Mouse (Mus musculus) gastrocnemius, postnatal 25 days (tissue): Measurements from ENCODE around the gene Satl1. TPM values are rescaled to one million over a fixed set of nuclear protein-coding genes. Genes with fewer than 3 reads are reported as not detected.
"Not testable (repeated sequence)": the region's sequence is repeated elsewhere in the genome, so short reads cannot be mapped to it uniquely, and the experiment has no call there.

Experiments used
- DNase-seq: peaks from one replicate; pipeline ENCODE4 v3.0.0; 2022
- long read RNA-seq, 2 experiments: library from polyadenylated mRNA; stranded (forward); transcript quantifications; one replicate each; pipeline ENCODE4 v2.0.0; 2021
- total RNA-seq, 2 experiments: library from RNA; stranded (reverse); gene quantifications; 1 replicate in 1 of 2; 2 replicates in 1 of 2; pipeline ENCODE4 v1.2.3; 2021

Gene Satl1
- not detected for total RNA-seq
- long read RNA-seq, experiment 1, partial matches to known transcripts, result 1 of 1 reads
- long read RNA-seq, experiment 1, other reads (novel, unspliced or antisense), result 0 of 1 reads
- long read RNA-seq, experiment 2, result 0 reads

DNA sequence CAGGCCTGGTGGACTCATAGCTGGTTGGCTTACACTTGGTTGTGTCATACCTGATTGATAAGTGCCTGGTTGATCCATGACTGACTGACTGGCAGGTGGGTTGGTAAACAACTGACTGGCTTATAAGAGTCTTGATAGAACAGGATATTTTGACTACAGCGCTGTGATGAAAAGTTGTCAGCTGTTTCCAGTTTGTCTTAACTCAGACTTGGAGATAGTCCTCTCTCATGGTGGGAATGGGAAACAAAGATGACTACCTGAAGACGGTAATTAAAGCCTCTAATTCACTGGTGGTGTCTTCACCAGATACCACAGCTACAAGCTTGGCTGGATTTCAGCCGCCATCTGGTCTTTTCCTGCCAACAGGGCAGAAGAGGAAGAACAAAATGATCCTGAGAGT is at the start of gene Satl1:
Gene Satl1 (minus strand): TSS at position 101 of the 400 bp plus-strand sequence.
- no peak for DNase-seq

DNA sequence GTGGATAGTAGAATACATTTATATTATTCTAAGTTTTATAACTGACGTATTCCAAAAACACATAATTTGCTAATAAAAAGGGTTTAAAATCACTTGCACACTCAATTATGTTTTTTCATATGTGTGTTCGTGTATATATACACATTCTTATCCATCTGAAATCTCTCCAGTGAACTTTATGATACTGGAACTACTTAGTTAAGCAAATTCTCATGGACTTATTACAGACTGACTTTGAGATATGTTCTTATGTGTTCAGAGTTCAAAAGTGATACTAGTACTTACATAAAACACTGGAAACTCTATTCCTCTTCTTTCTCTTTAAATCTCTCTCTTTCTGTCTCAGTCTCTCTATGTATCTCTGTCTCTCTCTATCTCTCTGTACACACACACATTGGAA is 31.5 kb upstream of the Satl1 start:
- DNase-seq, result no peak

DNA sequence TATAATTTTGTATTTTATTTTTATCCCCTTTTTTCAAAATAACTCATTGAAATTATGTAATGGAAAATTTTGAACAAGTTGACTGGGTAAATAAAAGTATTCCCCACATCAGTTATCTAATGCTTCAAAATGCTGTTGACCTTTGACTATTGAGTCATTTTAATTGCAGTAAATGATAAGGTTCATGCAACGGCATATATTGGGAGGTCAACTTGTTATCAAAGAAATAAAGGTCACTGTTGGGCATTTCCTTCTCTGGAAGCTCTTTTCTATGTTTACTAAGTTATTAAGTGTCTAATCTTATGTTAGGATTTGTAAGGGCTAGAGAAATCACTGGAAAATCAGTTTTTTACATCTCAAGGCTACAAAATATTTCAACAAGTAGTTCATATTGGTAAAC is 31.0 kb upstream of the Satl1 start:
- no peak for DNase-seq

DNA sequence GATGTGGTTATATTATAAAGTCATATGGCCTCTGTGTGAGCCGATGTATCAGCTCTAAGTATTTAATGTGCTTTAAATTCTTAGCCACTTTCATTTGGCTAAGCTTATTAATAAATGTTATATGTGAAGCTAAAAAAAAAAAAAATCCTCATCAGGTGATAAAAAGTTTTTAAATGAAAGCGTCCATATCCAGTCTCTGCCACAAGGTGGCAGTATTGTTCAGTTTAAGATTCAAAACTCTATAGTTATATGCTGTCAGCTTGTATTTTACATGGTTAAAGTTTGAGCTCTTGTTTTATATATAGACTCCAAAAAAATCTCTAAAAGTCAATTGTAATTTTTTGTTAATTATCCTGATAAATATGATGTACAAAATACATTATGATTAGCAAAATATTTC is 16.4 kb upstream of the Satl1 start:
- not testable (repeated sequence) for DNase-seq

DNA sequence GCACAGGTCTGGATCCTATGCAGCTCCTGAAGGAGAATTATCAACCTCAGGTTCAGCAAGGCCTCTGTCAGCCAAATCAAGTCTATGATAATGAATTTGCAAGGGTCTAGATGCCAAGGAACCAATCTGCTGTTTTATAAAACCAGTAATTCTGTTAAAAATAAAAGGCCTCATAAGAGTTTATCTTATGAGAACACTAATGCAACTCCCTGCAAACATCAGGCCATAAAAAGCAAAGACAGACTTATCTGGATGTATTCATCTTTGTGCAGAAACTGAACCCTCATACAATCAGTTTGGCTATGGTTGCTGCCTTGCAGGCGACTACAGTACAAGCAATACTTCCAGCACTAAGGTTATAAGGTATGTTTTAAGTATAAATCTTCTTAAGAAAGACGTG is 5.7 kb upstream of the Satl1 start:
- DNase-seq, result no peak

DNA sequence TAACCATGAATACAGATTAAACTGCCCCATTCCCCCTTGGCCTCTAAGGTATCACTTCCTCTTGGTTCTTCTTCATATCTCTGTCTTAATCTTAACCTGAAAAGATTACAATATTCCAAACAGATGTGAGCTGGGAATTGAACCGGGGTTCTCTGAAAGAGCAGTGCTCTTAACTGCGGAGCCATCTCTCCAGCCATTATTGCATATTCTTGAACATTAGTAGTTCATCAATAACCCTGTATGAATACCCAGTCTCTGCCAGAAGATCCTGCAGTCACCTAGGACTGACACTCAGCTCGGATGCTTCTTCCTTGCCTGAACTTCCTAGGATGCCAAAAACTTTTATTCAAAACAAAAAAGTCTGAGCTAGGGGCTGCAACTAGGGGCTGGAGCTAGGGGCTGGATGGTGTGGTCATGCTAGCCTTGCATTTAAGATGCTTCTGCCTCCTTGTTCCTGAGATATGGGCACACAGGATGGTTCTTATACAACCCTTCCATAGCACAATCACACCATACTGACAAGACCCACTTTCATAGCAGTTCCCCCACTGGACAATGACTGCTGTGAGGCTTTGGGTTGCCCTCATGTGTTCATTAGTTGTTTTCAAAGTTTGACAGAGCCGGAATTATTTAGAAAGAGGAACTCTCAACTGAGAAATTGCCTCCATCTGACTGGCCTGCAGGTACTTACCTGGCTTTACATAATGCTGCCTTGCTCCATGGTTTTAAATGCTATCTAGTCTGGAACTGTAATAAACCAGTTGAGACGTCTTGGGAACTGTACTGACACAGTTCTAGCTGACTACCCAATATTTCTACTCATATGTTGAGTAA is 35.8 kb downstream of the Satl1 start:
- DNase-seq, result peak; percentile 7

DNA sequence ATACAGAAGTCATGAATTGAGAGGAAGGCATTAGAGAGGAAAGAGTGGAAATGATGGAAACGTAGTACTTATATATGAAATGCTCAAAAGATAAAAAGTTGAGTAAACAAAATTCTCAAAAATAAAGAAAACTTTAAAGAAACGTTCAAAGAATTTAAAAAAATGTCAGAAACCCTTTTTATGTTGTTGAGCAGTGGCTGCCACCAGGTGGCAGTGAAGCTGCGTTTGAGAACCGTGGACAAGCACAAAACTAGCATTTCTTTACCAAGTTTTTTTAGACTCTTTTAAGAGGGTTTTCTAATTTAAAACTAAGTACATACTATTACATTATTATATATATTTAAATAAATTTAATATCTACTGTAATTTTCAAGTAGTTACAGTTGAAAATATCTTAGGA is 38.2 kb downstream of the Satl1 start:
- DNase-seq, result no peak

DNA sequence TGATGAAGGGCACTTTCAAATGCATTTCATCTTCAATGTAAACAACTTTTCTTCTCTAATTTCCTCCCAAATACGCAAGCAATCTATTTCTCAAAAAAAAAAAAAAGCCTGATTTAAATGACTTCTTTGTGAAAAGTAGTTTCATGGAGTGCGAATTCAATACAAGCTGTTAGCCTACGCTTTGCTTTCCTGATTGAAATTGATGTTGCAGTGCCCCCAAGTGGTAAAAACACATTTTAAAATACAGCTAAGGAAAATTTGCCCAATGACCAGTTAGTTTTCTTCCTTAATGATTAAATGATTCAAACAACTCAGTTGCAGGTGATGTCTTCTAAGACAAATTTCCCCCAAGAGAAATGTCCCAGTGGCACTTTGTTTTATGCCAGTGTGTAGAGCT is 58.2 kb downstream of the Satl1 start:
- no peak for DNase-seq

DNA sequence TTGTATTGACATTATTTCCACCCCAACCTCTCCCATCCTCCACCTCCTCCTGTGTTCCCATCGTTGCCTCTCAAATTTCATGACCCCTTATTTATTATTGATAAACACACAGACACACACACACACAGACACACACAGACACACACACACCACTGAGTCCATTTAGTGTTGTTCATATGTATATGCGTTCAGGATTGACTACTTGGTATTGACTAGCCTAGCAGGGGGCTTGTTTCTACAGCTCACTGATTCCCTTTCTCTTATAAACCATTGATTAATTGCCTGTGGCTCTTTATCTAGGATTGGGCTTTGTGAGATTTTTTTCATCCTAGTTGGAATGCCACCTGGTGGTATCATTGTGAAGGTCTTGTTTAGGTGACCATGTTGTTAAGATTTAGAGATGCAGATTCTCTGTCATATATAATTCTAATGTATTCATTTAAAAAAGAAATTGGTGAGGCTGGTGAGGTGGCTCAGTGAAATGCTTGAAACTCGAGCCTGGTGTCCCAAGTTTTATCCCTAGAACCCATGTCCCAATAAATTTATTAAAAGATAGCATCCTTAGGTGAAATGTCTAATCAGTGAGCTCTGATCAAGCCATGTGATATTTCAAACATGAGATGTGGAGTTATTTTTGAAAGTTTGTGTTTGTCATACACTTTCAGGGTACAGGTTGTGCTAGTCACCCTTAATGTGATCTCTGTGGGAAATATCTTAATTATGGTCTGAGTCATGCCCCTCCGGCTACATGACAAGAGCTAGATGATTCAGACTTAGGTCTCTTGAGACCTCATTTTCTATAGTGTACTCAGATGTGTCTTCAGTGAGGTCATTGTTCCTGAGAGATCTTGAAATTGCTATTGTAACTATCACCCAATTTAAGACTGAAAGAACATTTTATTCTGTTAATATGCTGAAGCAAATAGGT is 58.8 kb downstream of the Satl1 start:
- no peak for DNase-seq

DNA sequence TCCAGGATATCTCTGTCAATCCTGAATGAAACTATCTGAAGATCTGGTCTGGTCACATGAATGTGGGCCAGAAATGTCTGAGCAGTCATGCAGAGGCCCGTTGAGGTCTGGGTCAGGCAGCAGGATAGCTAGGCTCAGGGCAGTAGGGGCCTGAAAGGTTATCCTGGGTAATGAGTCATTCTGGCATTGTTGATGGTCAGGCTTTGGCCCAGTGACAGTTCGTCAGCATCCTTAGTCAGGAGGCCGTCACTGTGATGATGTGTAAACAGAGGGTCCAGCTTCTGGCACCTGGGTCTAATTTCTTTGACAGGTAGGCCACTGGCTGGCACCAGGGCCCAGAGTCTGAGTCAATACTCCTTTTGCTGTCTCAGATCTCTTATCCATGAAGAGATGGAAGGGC is 67.1 kb downstream of the Satl1 start:
- no peak for DNase-seq

Other genes with a start within 250 kb of the Satl1 start
- gene 4933403O08Rik, start 167.7 kb downstream of the Satl1 start, total RNA-seq, result not detected
- 10 to 100 TPM; 44.8 to 49.4 TPM for gene Apool, start 95.4 kb downstream of the Satl1 start, total RNA-seq
- gene 2010106E10Rik, start 88.5 kb upstream of the Satl1 start, total RNA-seq, result not detected
- under 1 TPM; 0.15 to 0.21 TPM for gene Zfp711, start 193.7 kb upstream of the Satl1 start, total RNA-seq